Mouse (Mus musculus) spleen, adult 10 weeks (tissue): ENCODE measurements around the gene Mat2a. TPM values are rescaled to one million over a fixed set of nuclear protein-coding genes. Genes with fewer than 3 reads are reported as not detected.

Source experiments
- polyA plus RNA-seq: library from polyadenylated mRNA; stranded (reverse); fragments of 350-450 nt; fragmentation: Illumina TruSeq; extraction: RNeasy Lipid Tissue Mini Kit (QIAGEN cat#74804); gene quantifications from one replicate; pipeline ENCODE4 v1.2.3, GENCODE M21; 2015; ENCODE audit warnings: low replicate concordance; ENCODE audit not compliant: insufficient read depth

Mat2a gene
- polyA plus RNA-seq: 337 TPM

GRCm38 (mm10) chr6:72439355-72440185 lies at the start of gene Mat2a:
TSS of gene Mat2a (minus strand) at chr6:72439558.

GRCm38 (mm10) chr6:72414076-72414756 lies 25.1 kb downstream of the Mat2a start, which contains the start of gene Ggcx:
TSS of gene Ggcx (plus strand) at chr6:72414308.

GRCm38 (mm10) chr6:72389941-72390771 lies 49.2 kb downstream of the Mat2a start, which contains the start of gene Vamp8:
TSS of gene Vamp8 (minus strand) at chr6:72390703.

Other genes with a start within 250 kb of the Mat2a start
- gene Atoh8, start 204.0 kb downstream of the Mat2a start, polyA plus RNA-seq: 2.0 TPM
- not detected for gene Sftpb, start 134.9 kb downstream of the Mat2a start, polyA plus RNA-seq
- 41.6 TPM for gene Usp39, start 94.4 kb downstream of the Mat2a start, polyA plus RNA-seq
- 79.0 TPM for gene 0610030E20Rik, start 92.2 kb downstream of the Mat2a start, polyA plus RNA-seq
- gene Tmem150a, start 84.1 kb downstream of the Mat2a start, polyA plus RNA-seq: 5.1 TPM
- 188 TPM for gene Rnf181, start 72.6 kb downstream of the Mat2a start, polyA plus RNA-seq
- 41.5 TPM for gene Vamp5, start 59.1 kb downstream of the Mat2a start, polyA plus RNA-seq
- gene Vamp8, start 48.9 kb downstream of the Mat2a start, polyA plus RNA-seq: 177 TPM
- 17.5 TPM for gene Ggcx, start 25.2 kb downstream of the Mat2a start, polyA plus RNA-seq
- not detected for gene Sh2d6, start 82.1 kb upstream of the Mat2a start, polyA plus RNA-seq
- gene Capg, start 104.8 kb upstream of the Mat2a start, polyA plus RNA-seq: 95.7 TPM
- gene Elmod3, start 158.9 kb upstream of the Mat2a start, polyA plus RNA-seq: 14.5 TPM
- 3.6 TPM for gene Retsat, start 158.9 kb upstream of the Mat2a start, polyA plus RNA-seq
- 109 TPM for gene Tgoln1, start 177.4 kb upstream of the Mat2a start, polyA plus RNA-seq